In genomic region chr3:84689656-84690055, GRCm38 (mm10) we compare ENCODE assay signal across 15 mouse cellular contexts.
"Had no signal": no experiment of that assay in that cellular context is flagged by ENCODE, and none has a peak within 500 bp of the region (broad histone marks: within the 10 kb centered on the region; RNA-seq: fewer than 3 reads in every experiment).

No protein-coding gene starts in this region.

- H3K27ac ChIP-seq: kidney, embryonic 15.5 days; left cerebral cortex, adult 2 months; liver, embryonic 13.5 days; midbrain, embryonic 12.5 days; midbrain, embryonic 15.5 days; neural tube, embryonic 13.5 days; stomach, postnatal 0 days had no signal

- H3K9me3 ChIP-seq: kidney, embryonic 15.5 days; liver, embryonic 13.5 days; midbrain, embryonic 12.5 days; midbrain, embryonic 15.5 days; neural tube, embryonic 13.5 days had no signal

- ATAC-seq: midbrain, embryonic 15.5 days had no signal

- H3K9ac ChIP-seq: kidney, embryonic 15.5 days; liver, embryonic 13.5 days; midbrain, embryonic 12.5 days; midbrain, embryonic 15.5 days; neural tube, embryonic 13.5 days had no signal

- H3K4me3 ChIP-seq: kidney, embryonic 15.5 days; left cerebral cortex, adult 2 months; liver, embryonic 13.5 days; midbrain, embryonic 12.5 days; midbrain, embryonic 15.5 days; myocyte; neural tube, embryonic 13.5 days had no signal

- H3K27me3 ChIP-seq: midbrain, embryonic 15.5 days; neural tube, embryonic 13.5 days had no signal

- DNase-seq: kidney, postnatal 10 days; kidney, postnatal 36 days; layer of hippocampus, postnatal 36 days; liver, embryonic 13.5 days; lung, adult 2 months; lung, postnatal 14 days; lung, postnatal 4 days; thymus, postnatal 25 days had no signal

- H3K36me3 ChIP-seq: kidney, embryonic 15.5 days; liver, embryonic 13.5 days; midbrain, embryonic 12.5 days; midbrain, embryonic 15.5 days; neural tube, embryonic 13.5 days had no signal

- H3K4me2 ChIP-seq: kidney, embryonic 15.5 days; liver, embryonic 13.5 days; midbrain, embryonic 12.5 days; midbrain, embryonic 15.5 days; neural tube, embryonic 13.5 days had no signal

- H3K4me1 ChIP-seq: kidney, embryonic 15.5 days had no signal
